Mouse (Mus musculus) kidney, adult 11 months (tissue): ENCODE measurements around the gene Syce2.

Experiments
- DNase-seq: peaks from one replicate; pipeline ENCODE4 v3.0.0; 2022

The Syce2 gene

GRCm38 (mm10) chr8:84933767-84934559 is 62.1 kb downstream of the Syce2 start:
- no peak for DNase-seq

DNA sequence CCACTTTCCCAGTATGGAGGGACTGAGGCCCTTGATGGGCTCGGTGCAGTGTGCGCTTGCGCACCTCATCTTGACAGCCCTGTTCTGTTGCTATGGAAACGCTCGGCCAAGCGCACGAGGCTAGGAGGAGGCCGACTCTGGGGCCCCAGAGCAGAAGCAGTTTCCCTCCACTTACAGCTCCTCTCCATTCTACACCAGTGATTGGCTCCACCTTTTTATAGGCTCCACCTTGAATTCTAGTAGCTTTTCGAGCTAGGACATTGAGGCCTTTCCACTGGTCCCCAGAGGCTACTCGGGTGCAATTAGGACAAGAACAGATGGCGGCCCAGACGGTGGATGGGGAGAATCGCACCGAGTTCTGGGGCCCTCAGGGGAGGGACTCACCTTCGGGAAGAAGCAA is 62.9 kb downstream of the Syce2 start:
- no peak for DNase-seq

DNA sequence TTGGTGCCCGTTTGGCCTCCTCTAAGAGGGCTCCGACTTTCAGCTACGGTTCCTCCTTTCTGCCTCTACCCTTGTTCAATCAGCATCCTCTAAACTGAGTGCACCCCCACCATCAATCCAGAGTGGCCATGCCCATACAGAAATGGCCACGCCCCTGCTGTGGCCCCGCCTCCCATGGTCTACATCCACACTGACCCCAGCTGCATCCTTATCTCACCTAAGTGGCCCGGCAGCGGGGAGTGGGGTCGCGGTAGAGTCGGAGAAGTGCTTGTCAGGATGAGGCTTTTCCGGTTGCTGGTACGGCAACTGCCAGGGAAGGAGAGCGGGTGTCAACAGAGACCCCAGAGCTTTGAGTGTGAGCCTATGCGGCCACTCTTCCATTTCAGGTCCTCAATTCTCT is 63.6 kb downstream of the Syce2 start:
- DNase-seq = no peak

DNA sequence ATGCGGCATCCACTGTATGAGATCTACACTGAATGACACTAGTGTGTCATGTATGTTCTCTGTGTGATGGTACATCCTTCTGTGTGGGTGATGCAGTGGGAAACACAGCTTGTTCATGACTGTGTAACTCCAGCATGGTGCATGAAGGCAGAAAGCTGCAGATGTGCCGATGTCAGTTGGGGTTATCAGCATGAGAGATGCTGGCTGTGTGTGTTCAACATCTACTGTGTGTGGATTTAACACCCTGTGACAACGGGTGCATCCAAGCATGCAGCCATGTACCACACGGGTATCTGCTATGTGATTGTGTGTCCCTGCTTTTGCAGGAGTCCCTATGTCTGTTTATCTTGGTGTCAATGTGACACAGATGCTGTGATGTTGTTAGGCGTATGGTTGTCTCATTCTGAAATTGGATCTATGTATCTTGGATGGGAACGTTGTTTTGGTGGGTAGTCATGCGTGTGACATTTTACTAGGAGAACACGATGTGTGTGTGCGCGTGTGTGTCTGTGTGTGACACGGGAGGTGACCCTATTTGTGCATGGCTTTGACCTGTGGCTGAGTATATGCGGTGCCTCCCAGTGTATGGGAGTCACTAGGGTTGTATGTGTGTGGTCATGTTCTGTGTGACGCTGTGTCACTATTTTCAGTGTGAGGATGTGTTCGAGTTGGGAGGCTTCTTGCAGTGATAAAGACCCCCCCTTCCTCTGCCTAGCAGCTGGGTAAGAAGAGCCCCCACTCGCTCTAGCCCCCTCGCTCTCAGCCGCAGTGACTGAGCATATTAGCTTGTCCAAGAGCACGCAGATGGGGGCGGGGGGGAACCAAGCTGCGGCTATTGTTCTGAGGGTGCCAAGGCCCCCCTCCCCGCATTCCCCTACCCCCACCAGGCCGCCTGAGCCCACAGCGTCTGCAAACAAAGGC is 64.4 kb downstream of the Syce2 start:
- DNase-seq = no peak

GRCm38 (mm10) chr8:84936962-84937546 is 65.1 kb downstream of the Syce2 start, which contains the start of gene Mast1:
TSS of gene Mast1 (minus strand) at chr8:84937359.
- no peak for DNase-seq
